In genomic region chr19:45575632-45576001, GRCm38 (mm10) we compare ENCODE assay signal across 10 mouse cellular contexts. TPM values are rescaled to one million over a fixed set of nuclear protein-coding genes. Genes with fewer than 3 reads are reported as not detected.
DNase-seq lines count a peak whose midpoint lies in the region; ATAC-seq and TF ChIP-seq lines count a peak whose summit lies in the region.
"Had no signal": no experiment of that assay in that cellular context is flagged by ENCODE, and none has a peak within 500 bp of the region (broad histone marks: within the 10 kb centered on the region; RNA-seq: fewer than 3 reads in every experiment).

No protein-coding gene starts in this region.

- H3K9ac ChIP-seq in midbrain, embryonic 16.5 days (ENCODE audit: low read depth, low read length), result no peak overlapping the region
- no peak overlapping the region; the same call in 1 of the 2 replicates for H3K9ac ChIP-seq in embryonic facial prominence, embryonic 11.5 days (replicated peaks; ENCODE audit: low read length)
- H3K9ac ChIP-seq: midbrain, embryonic 15.5 days had no signal

- TF ChIP-seq CTCF in small intestine, adult 2 months (IDR thresholded peaks at IDR 0.05; ENCODE audit: extremely low read depth, insufficient read length, insufficient replicate concordance, low read depth, low read length), result no peak

- H3K27me3 ChIP-seq in midbrain, embryonic 10.5 days (ENCODE audit: low read depth, poor library complexity, severe bottlenecking), result peaks cover 100% of the 10 kb centered on the region
- H3K27me3 ChIP-seq in midbrain, embryonic 16.5 days (ENCODE audit: control insufficient read depth, insufficient read depth, low read depth, low read length), result 0 out of 2 replicates have a peak, but pooled peaks cover 10% of the 10 kb centered on the region
- no peaks in the 10 kb centered on the region for H3K27me3 ChIP-seq in embryonic facial prominence, embryonic 11.5 days (ENCODE audit: control insufficient read depth, insufficient read depth, low read length)
- H3K27me3 ChIP-seq in small intestine, adult 2 months (ENCODE audit: control insufficient read depth, insufficient read depth, low read length), result no peaks in the 10 kb centered on the region

- no peaks in the 10 kb centered on the region for H3K9me3 ChIP-seq in midbrain, embryonic 10.5 days (replicated peaks)
- no peaks in the 10 kb centered on the region for H3K9me3 ChIP-seq in midbrain, embryonic 16.5 days (replicated peaks; ENCODE audit: control insufficient read depth, low read length, poor library complexity, severe bottlenecking)
- no peaks in the 10 kb centered on the region for H3K9me3 ChIP-seq in embryonic facial prominence, embryonic 11.5 days (replicated peaks; ENCODE audit: control insufficient read depth, low read length)
- H3K9me3 ChIP-seq: midbrain, embryonic 15.5 days had no signal

- no peak overlapping the region for H3K4me2 ChIP-seq in midbrain, embryonic 16.5 days (ENCODE audit: low read length)
- H3K4me2 ChIP-seq in embryonic facial prominence, embryonic 11.5 days (ENCODE audit: low read depth, low read length), result no peak overlapping the region
- H3K4me2 ChIP-seq: midbrain, embryonic 15.5 days had no signal

- 4% methylated on average over 8 of the region's 8 CpGs for WGBS in midbrain, embryonic 10.5 days
- 14% methylated on average over 8 of the region's 8 CpGs for WGBS in midbrain, embryonic 16.5 days
- 4% methylated on average over 8 of the region's 8 CpGs for WGBS in embryonic facial prominence, embryonic 11.5 days
- 13% methylated on average over 8 of the region's 8 CpGs for WGBS in small intestine, adult 2 months

- intact Hi-C loops in left cerebral cortex, postnatal 36 days (cut with DNase I), result loop anchor here (2.0 to 10.0 kb wide), 2 partner anchors 173 to 439 kb away; partner anchors contain the start of gene Npm3

- peaks cover 49% of the 10 kb centered on the region for H3K36me3 ChIP-seq in midbrain, embryonic 10.5 days
- H3K36me3 ChIP-seq in midbrain, embryonic 16.5 days (ENCODE audit: control insufficient read depth, insufficient read depth, low read length), result peaks cover 17% of the 10 kb centered on the region
- no peaks in the 10 kb centered on the region; the same call in 1 of the 2 replicates for H3K36me3 ChIP-seq in embryonic facial prominence, embryonic 11.5 days (replicated peaks; ENCODE audit: control insufficient read depth, insufficient read depth, low read depth, low read length)
- H3K36me3 ChIP-seq in small intestine, adult 2 months (ENCODE audit: control insufficient read depth, insufficient read depth, low read length), result peaks cover 11% of the 10 kb centered on the region; the same call in 1 of the 2 replicates
- H3K36me3 ChIP-seq: midbrain, embryonic 15.5 days had no signal

- ATAC-seq in midbrain, embryonic 16.5 days, result no peak
- ATAC-seq in embryonic facial prominence, embryonic 11.5 days (replicated peaks; ENCODE audit: insufficient number of reproducible peaks, low FRiP score, low TSS enrichment, low read depth), result no peak
- ATAC-seq: midbrain, embryonic 15.5 days had no signal

- H3K4me1 ChIP-seq in midbrain, embryonic 10.5 days, result peaks cover 58% of the 10 kb centered on the region
- H3K4me1 ChIP-seq in midbrain, embryonic 16.5 days (ENCODE audit: control insufficient read depth, insufficient read depth, low read length), result peaks cover 9% of the 10 kb centered on the region
- peaks cover 19% of the 10 kb centered on the region for H3K4me1 ChIP-seq in embryonic facial prominence, embryonic 11.5 days (ENCODE audit: control insufficient read depth, insufficient read depth, low read length)
- peaks cover 28% of the 10 kb centered on the region for H3K4me1 ChIP-seq in small intestine, adult 2 months (ENCODE audit: control insufficient read depth, insufficient read depth, insufficient read length, low read length)

- H3K27ac ChIP-seq in midbrain, embryonic 10.5 days (replicated peaks), result 0 out of 2 replicates have a peak overlapping the region, but pooled peaks have one; percentile 17
- H3K27ac ChIP-seq in midbrain, embryonic 16.5 days (ENCODE audit: low read length), result no peak overlapping the region
- H3K27ac ChIP-seq in embryonic facial prominence, embryonic 11.5 days (replicated peaks; ENCODE audit: low read depth, low read length), result peak overlapping the region; percentile 36; the same call in 1 of the 2 replicates
- H3K27ac ChIP-seq in small intestine, adult 2 months (ENCODE audit: insufficient read depth, low read depth, low read length), result 0 out of 2 replicates have a peak overlapping the region, but pooled peaks have one; percentile 36
- H3K27ac ChIP-seq: midbrain, embryonic 15.5 days had no signal

- H3K4me3 ChIP-seq in midbrain, embryonic 10.5 days, result peak overlapping the region; percentile 4; the same call in 1 of the 2 replicates
- no peak overlapping the region for H3K4me3 ChIP-seq in midbrain, embryonic 16.5 days (ENCODE audit: low read depth, low read length)
- H3K4me3 ChIP-seq in embryonic facial prominence, embryonic 11.5 days (ENCODE audit: low read depth, low read length), result no peak overlapping the region
- H3K4me3 ChIP-seq in small intestine, adult 2 months (ENCODE audit: low read depth, low read length), result peak overlapping the region; percentile 47
- H3K4me3 ChIP-seq: midbrain, embryonic 15.5 days had no signal

- peak; percentile 37 for DNase-seq in midbrain, embryonic 10.5 days (ENCODE audit: low spot score)
- peak; percentile 45 for DNase-seq in embryonic facial prominence, embryonic 11.5 days (ENCODE audit: low spot score)
- DNase-seq in liver, result peak; percentile 47
- DNase-seq in layer of hippocampus, adult 9-10 months (ENCODE audit: low spot score), result no peak
- no peak for DNase-seq in left cerebral cortex, postnatal 36 days (ENCODE audit: low spot score in 2 of 2)
- DNase-seq in gastrocnemius, postnatal 25 days, result no peak
- DNase-seq: right cerebral cortex, adult 18-20 months had no signal

- no peak for TF ChIP-seq POLR2A in small intestine, adult 2 months (IDR thresholded peaks at IDR 0.05; ENCODE audit: low read depth, low read length)

RNA-seq across cellular contexts. Expression of gene Gm17018, which starts 15.2 kb away (rescaled TPM):
- 47.2 and 47.9 TPM in 2 replicates for polyA plus RNA-seq in midbrain, embryonic 10.5 days (2016; fragmentation: Nextera tagmentation; extraction: Ambion mirVana)
- polyA plus RNA-seq in midbrain, embryonic 16.5 days (2015; fragmentation: Nextera tagmentation; extraction: Ambion mirVana), result 66.9 and 75.8 TPM in 2 replicates
- polyA plus RNA-seq in embryonic facial prominence, embryonic 11.5 days (2014; fragmentation: Nextera tagmentation; extraction: Ambion mirVana), result 50.1 and 54.5 TPM in 2 replicates
- 2.2 and 3.0 TPM in 2 replicates for polyA plus RNA-seq in small intestine, adult 2 months (2012; rRNA removed)
- 10 to 100 TPM; 74.2 to 75.2 TPM for total RNA-seq in left cerebral cortex, postnatal 36 days (2021)
- 10 to 100 TPM; 16.3 to 16.5 TPM for total RNA-seq in gastrocnemius, postnatal 25 days (2021)

RNA-seq across cellular contexts. Expression of gene Poll, which starts 15.3 kb away (rescaled TPM):
- polyA plus RNA-seq in midbrain, embryonic 10.5 days (2016; fragmentation: Nextera tagmentation; extraction: Ambion mirVana), result 22.3 and 23.0 TPM in 2 replicates
- 12.7 and 13.3 TPM in 2 replicates for polyA plus RNA-seq in midbrain, embryonic 16.5 days (2015; fragmentation: Nextera tagmentation; extraction: Ambion mirVana)
- 15.3 and 18.2 TPM in 2 replicates for polyA plus RNA-seq in embryonic facial prominence, embryonic 11.5 days (2014; fragmentation: Nextera tagmentation; extraction: Ambion mirVana)
- 4.2 and 7.2 TPM in 2 replicates for polyA plus RNA-seq in small intestine, adult 2 months (2012; rRNA removed)
- 1 to 10 TPM; 9.0 to 9.8 TPM for total RNA-seq in left cerebral cortex, postnatal 36 days (2021)
- 10 to 100 TPM; 12.5 to 13.2 TPM for total RNA-seq in gastrocnemius, postnatal 25 days (2021)

Comparison
In these comparisons a context has a peak if more than half of its experiments do, and no peak if none do; other contexts are left out.
1. H3K4me3 ChIP-seq: peak in midbrain, embryonic 10.5 days (single experiment) and small intestine, adult 2 months (single experiment); none in midbrain, embryonic 16.5 days (single experiment) and embryonic facial prominence, embryonic 11.5 days (single experiment).
2. DNase-seq: peak in midbrain, embryonic 10.5 days (single experiment), embryonic facial prominence, embryonic 11.5 days (single experiment) and liver (single experiment); none in layer of hippocampus, adult 9-10 months (single experiment), left cerebral cortex, postnatal 36 days (0 of 2) and gastrocnemius, postnatal 25 days (single experiment).
3. RNA of gene Gm17018, which starts 15.2 kb away (polyA plus RNA-seq): 66.9 to 75.8 TPM in midbrain, embryonic 16.5 days, 50.1 to 54.5 TPM in embryonic facial prominence, embryonic 11.5 days and 47.2 to 47.9 TPM in midbrain, embryonic 10.5 days; 2.2 to 3.0 TPM in small intestine, adult 2 months; every median in the first group is over 10 times any median in the second.